Mouse (Mus musculus): ENCODE results near the gene Spred3. TPM values are rescaled to one million over a fixed set of nuclear protein-coding genes. Genes with fewer than 3 reads are reported as not detected.
"Not testable (repeated sequence)": the region's sequence is repeated elsewhere in the genome, so short reads cannot be mapped to it uniquely, and the experiment has no call there.

Gene Spred3
- polyA plus RNA-seq, 1 experiment from 2014 or later = 3.0 TPM

- Histone ChIP-seq H3K27ac (replicated peaks; ENCODE audit: low read depth, low read length) (no peak overlapping the region), H3K9ac (ENCODE audit: low read depth, low read length) (no peak overlapping the region), H3K4me3 (ENCODE audit: low read depth, low read length) (no peak overlapping the region), H3K4me2 (ENCODE audit: low read depth, low read length) (no peak overlapping the region), H3K36me3 (ENCODE audit: control insufficient read depth, insufficient read depth, low read length) (no peaks in the 10 kb centered on the region), H3K27me3 (replicated peaks; ENCODE audit: control insufficient read depth, insufficient read depth, low read length) (no peaks in the 10 kb centered on the region), H3K4me1 (ENCODE audit: control insufficient read depth, insufficient read depth, low read length) (no peaks in the 10 kb centered on the region), H3K9me3 (ENCODE audit: control insufficient read depth, low read length) (no peaks in the 10 kb centered on the region)
- ATAC-seq (ENCODE audit: low read depth) = no peak
- 91% methylated on average over 15 of the region's 15 CpGs for WGBS
- no peak for DNase-seq (ENCODE audit: low spot score)
Measured at GRCm38 (mm10) chr7:29148771-29149170, 21.4 kb downstream of the Spred3 start.

- no peaks in the 10 kb centered on the region for H3K4me1 ChIP-seq (ENCODE audit: control insufficient read depth, insufficient read depth, low read length)
- WGBS = 64% methylated on average over 7 of the region's 7 CpGs
- no peaks in the 10 kb centered on the region for H3K9me3 ChIP-seq (ENCODE audit: control insufficient read depth, low read length)
- no peak overlapping the region for H3K27ac ChIP-seq (replicated peaks; ENCODE audit: low read depth, low read length)
- no peak overlapping the region for H3K4me3 ChIP-seq (ENCODE audit: low read depth, low read length)
- no peak overlapping the region for H3K4me2 ChIP-seq (ENCODE audit: low read depth, low read length)
- H3K9ac ChIP-seq (ENCODE audit: low read depth, low read length) = no peak overlapping the region
- no peak for DNase-seq (ENCODE audit: low spot score)
- no peaks in the 10 kb centered on the region for H3K27me3 ChIP-seq (replicated peaks; ENCODE audit: control insufficient read depth, insufficient read depth, low read length)
- H3K36me3 ChIP-seq (ENCODE audit: control insufficient read depth, insufficient read depth, low read length) = no peaks in the 10 kb centered on the region
- ATAC-seq (ENCODE audit: low read depth) = no peak
Measured at GRCm38 (mm10) chr7:29146625-29147367, 23.4 kb downstream of the Spred3 start.

GRCm38 (mm10) chr7:29144006-29144405, 26.2 kb downstream of the Spred3 start:
- Histone ChIP-seq H3K4me2 (ENCODE audit: low read depth, low read length) (no peak overlapping the region), H3K27ac (replicated peaks; ENCODE audit: low read depth, low read length) (no peak overlapping the region), H3K9me3 (ENCODE audit: control insufficient read depth, low read length) (no peaks in the 10 kb centered on the region), H3K4me3 (ENCODE audit: low read depth, low read length) (no peak overlapping the region), H3K27me3 (replicated peaks; ENCODE audit: control insufficient read depth, insufficient read depth, low read length) (no peaks in the 10 kb centered on the region), H3K4me1 (ENCODE audit: control insufficient read depth, insufficient read depth, low read length) (no peaks in the 10 kb centered on the region), H3K9ac (ENCODE audit: low read depth, low read length) (no peak overlapping the region), H3K36me3 (ENCODE audit: control insufficient read depth, insufficient read depth, low read length) (no peaks in the 10 kb centered on the region)
- no peak for DNase-seq (ENCODE audit: low spot score)
- WGBS = 90% methylated on average over 4 of the region's 4 CpGs
- no peak for ATAC-seq (ENCODE audit: low read depth)

GRCm38 (mm10) chr7:29141416-29141815, 28.8 kb downstream of the Spred3 start:
- no peaks in the 10 kb centered on the region for H3K9me3 ChIP-seq (ENCODE audit: control insufficient read depth, low read length)
- DNase-seq (ENCODE audit: low spot score) (no peak), ATAC-seq (ENCODE audit: low read depth) (no peak)
- WGBS = 77% methylated on average over 8 of the region's 8 CpGs
- H3K9ac ChIP-seq (ENCODE audit: low read depth, low read length) = no peak overlapping the region
- H3K4me1 ChIP-seq (ENCODE audit: control insufficient read depth, insufficient read depth, low read length) = no peaks in the 10 kb centered on the region
- no peak overlapping the region for H3K27ac ChIP-seq (replicated peaks; ENCODE audit: low read depth, low read length)
- no peaks in the 10 kb centered on the region for H3K36me3 ChIP-seq (ENCODE audit: control insufficient read depth, insufficient read depth, low read length)
- H3K4me3 ChIP-seq (ENCODE audit: low read depth, low read length) = no peak overlapping the region
- no peaks in the 10 kb centered on the region for H3K27me3 ChIP-seq (replicated peaks; ENCODE audit: control insufficient read depth, insufficient read depth, low read length)
- H3K4me2 ChIP-seq (ENCODE audit: low read depth, low read length) = no peak overlapping the region

- not testable (repeated sequence) for H3K4me1 ChIP-seq (ENCODE audit: control insufficient read depth, insufficient read depth, low read length)
Measured at GRCm38 (mm10) chr7:29139237-29139636, 31.0 kb downstream of the Spred3 start.

GRCm38 (mm10) chr7:29137429-29137828, 32.8 kb downstream of the Spred3 start:
- H3K36me3 ChIP-seq (ENCODE audit: control insufficient read depth, insufficient read depth, low read length) = no peaks in the 10 kb centered on the region
- ATAC-seq (ENCODE audit: low read depth) (no peak), DNase-seq (ENCODE audit: low spot score) (no peak)
- H3K9me3 ChIP-seq (ENCODE audit: control insufficient read depth, low read length) = no peaks in the 10 kb centered on the region
- no peak overlapping the region for H3K27ac ChIP-seq (replicated peaks; ENCODE audit: low read depth, low read length)
- no peaks in the 10 kb centered on the region for H3K27me3 ChIP-seq (replicated peaks; ENCODE audit: control insufficient read depth, insufficient read depth, low read length)
- no peak overlapping the region for H3K4me3 ChIP-seq (ENCODE audit: low read depth, low read length)
- no peak overlapping the region for H3K4me2 ChIP-seq (ENCODE audit: low read depth, low read length)
- H3K4me1 ChIP-seq (ENCODE audit: control insufficient read depth, insufficient read depth, low read length) = no peaks in the 10 kb centered on the region
- 44% methylated on average over 16 of the region's 16 CpGs for WGBS
- H3K9ac ChIP-seq (ENCODE audit: low read depth, low read length) = no peak overlapping the region

More at GRCm38 (mm10) chr7:29139237-29139636, 31.0 kb downstream of the Spred3 start:
- H3K9ac ChIP-seq (ENCODE audit: low read depth, low read length); H3K4me2 ChIP-seq (ENCODE audit: low read depth, low read length); H3K9me3 ChIP-seq (ENCODE audit: control insufficient read depth, low read length); H3K4me3 ChIP-seq (ENCODE audit: low read depth, low read length); ATAC-seq (ENCODE audit: low read depth); DNase-seq (ENCODE audit: low spot score); H3K36me3 ChIP-seq (ENCODE audit: control insufficient read depth, insufficient read depth, low read length); H3K27me3 ChIP-seq (replicated peaks; ENCODE audit: control insufficient read depth, insufficient read depth, low read length); H3K27ac ChIP-seq (replicated peaks; ENCODE audit: low read depth, low read length): not testable (repeated sequence)
- 89% methylated on average over 3 of the region's 4 CpGs for WGBS

GRCm38 (mm10) chr7:29134693-29135386, 35.4 kb downstream of the Spred3 start, which contains the start of gene Rasgrp4:
Gene Rasgrp4, plus strand, starts transcription at chr7:29134851.
- Histone ChIP-seq H3K4me3 (ENCODE audit: low read depth, low read length) (peak within 1 kb of the TSS; percentile 33), H3K4me1 (ENCODE audit: control insufficient read depth, insufficient read depth, low read length) (no peaks in the 10 kb centered on the region), H3K4me2 (ENCODE audit: low read depth, low read length) (peak within 1 kb of the TSS; percentile 64), H3K27ac (replicated peaks; ENCODE audit: low read depth, low read length) (no peak within 1 kb of the TSS), H3K9me3 (ENCODE audit: control insufficient read depth, low read length) (no peaks in the 10 kb centered on the region), H3K27me3 (replicated peaks; ENCODE audit: control insufficient read depth, insufficient read depth, low read length) (no peaks in the 10 kb centered on the region), H3K9ac (ENCODE audit: low read depth, low read length) (peak within 1 kb of the TSS; percentile 53), H3K36me3 (ENCODE audit: control insufficient read depth, insufficient read depth, low read length) (no peaks in the 10 kb centered on the region)
- 4% methylated on average over 9 of the region's 20 CpGs for WGBS
- peak; percentile 71; the same call in 1 of the 2 replicates for ATAC-seq (ENCODE audit: low read depth)
- DNase-seq (ENCODE audit: low spot score) = peak; percentile 73

- peak overlapping the region; percentile 53 for H3K9ac ChIP-seq (ENCODE audit: low read depth, low read length)
- H3K4me2 ChIP-seq (ENCODE audit: low read depth, low read length) = peak overlapping the region; percentile 64
- H3K4me3 ChIP-seq (ENCODE audit: low read depth, low read length) = peak overlapping the region; percentile 33
- DNase-seq (ENCODE audit: low spot score) = peak; percentile 7
- H3K36me3 ChIP-seq (ENCODE audit: control insufficient read depth, insufficient read depth, low read length) = no peaks in the 10 kb centered on the region
- no peak overlapping the region for H3K27ac ChIP-seq (replicated peaks; ENCODE audit: low read depth, low read length)
- no peaks in the 10 kb centered on the region for H3K4me1 ChIP-seq (ENCODE audit: control insufficient read depth, insufficient read depth, low read length)
- H3K27me3 ChIP-seq (replicated peaks; ENCODE audit: control insufficient read depth, insufficient read depth, low read length) = no peaks in the 10 kb centered on the region
- no peak for ATAC-seq (ENCODE audit: low read depth)
- WGBS = 3% methylated on average over 4 of the region's 4 CpGs
- no peaks in the 10 kb centered on the region for H3K9me3 ChIP-seq (ENCODE audit: control insufficient read depth, low read length)
Measured at GRCm38 (mm10) chr7:29134230-29134629, 36.0 kb downstream of the Spred3 start.
